Comparison of ENCODE assay signal across 8 mouse cellular contexts in genomic region chr19:47067924-47068611, GRCm38 (mm10). TPM values are rescaled to one million over a fixed set of nuclear protein-coding genes. Genes with fewer than 3 reads are reported as not detected.
DNase-seq lines count a peak whose midpoint lies in the region; ATAC-seq and TF ChIP-seq lines count a peak whose summit lies in the region.

No protein-coding gene starts in this region.

- H3ac ChIP-seq in C2C12 (ENCODE audit: control insufficient read depth, insufficient read length, low read depth) = peak overlapping the region; percentile 97

- H3K36me3 ChIP-seq in C2C12 (ENCODE audit: control insufficient read depth, insufficient read depth) = peaks cover 24% of the 10 kb centered on the region
- peaks cover 5% of the 10 kb centered on the region for H3K36me3 ChIP-seq in heart, embryonic 11.5 days (ENCODE audit: control insufficient read depth, insufficient read depth, low read length)
- peaks cover 16% of the 10 kb centered on the region for H3K36me3 ChIP-seq in kidney, embryonic 16.5 days (ENCODE audit: insufficient read depth, low read length)
- H3K36me3 ChIP-seq in liver, adult 2 months (ENCODE audit: control insufficient read depth, insufficient read depth, low read length) = peaks cover 10% of the 10 kb centered on the region

- under 1% methylated on average over 70 of the region's 72 CpGs for WGBS in heart, embryonic 11.5 days (ENCODE audit: insufficient replicate concordance)
- WGBS in kidney, embryonic 16.5 days = 0% methylated on average over 60 of the region's 72 CpGs
- WGBS in liver, adult 2 months = under 1% methylated on average over 72 of the region's 72 CpGs

- no peak for TF ChIP-seq CTCF in C2C12 (IDR thresholded peaks at IDR 0.05; ENCODE audit: control insufficient read depth, insufficient read depth, insufficient read length)
- TF ChIP-seq CTCF in brain, embryonic 14.5 days (IDR thresholded peaks at IDR 0.05; ENCODE audit: borderline replicate concordance, extremely low read depth, insufficient read depth, insufficient read length) = no peak
- TF ChIP-seq CTCF in liver, adult 2 months (IDR thresholded peaks at IDR 0.05; ENCODE audit: low read depth, low read length) = no peak

- H3K79me2 ChIP-seq in C2C12 (ENCODE audit: control insufficient read depth, insufficient read depth) = peaks cover 36% of the 10 kb centered on the region
- no peaks in the 10 kb centered on the region for H3K79me2 ChIP-seq in liver, adult 2 months (ENCODE audit: control insufficient read depth, insufficient read depth, low read length)

- H3K4me2 ChIP-seq in heart, embryonic 11.5 days = peak overlapping the region; percentile 84
- H3K4me2 ChIP-seq in kidney, embryonic 16.5 days (replicated peaks; ENCODE audit: low read depth, low read length) = peak overlapping the region; percentile 69

- no peaks in the 10 kb centered on the region for H3K27me3 ChIP-seq in C2C12 (ENCODE audit: control insufficient read depth, insufficient read depth, insufficient read length)
- no peaks in the 10 kb centered on the region for H3K27me3 ChIP-seq in heart, embryonic 11.5 days (ENCODE audit: control insufficient read depth, insufficient read depth, low read length)
- H3K27me3 ChIP-seq in kidney, embryonic 16.5 days (ENCODE audit: insufficient read depth, low read length) = no peaks in the 10 kb centered on the region
- no peaks in the 10 kb centered on the region for H3K27me3 ChIP-seq in liver, adult 2 months (ENCODE audit: control insufficient read depth, insufficient read depth, low read length)

- H3K27ac ChIP-seq in heart, embryonic 11.5 days (ENCODE audit: low read depth, low read length) = peak overlapping the region; percentile 79
- peak overlapping the region; percentile 92 for H3K27ac ChIP-seq in kidney, embryonic 16.5 days (ENCODE audit: low read length)
- H3K27ac ChIP-seq in liver, adult 2 months (replicated peaks; ENCODE audit: insufficient read depth, low read depth, low read length) = peak overlapping the region; percentile 36

- H3K9ac ChIP-seq in heart, embryonic 11.5 days (ENCODE audit: low read depth, low read length) = peak overlapping the region; percentile 95
- peak overlapping the region; percentile 97 for H3K9ac ChIP-seq in kidney, embryonic 16.5 days (replicated peaks; ENCODE audit: low read length)
- H3K9ac ChIP-seq in liver, adult 2 months (ENCODE audit: low read depth, low read length) = peak overlapping the region; percentile 98

- H3K9me3 ChIP-seq in heart, embryonic 11.5 days (replicated peaks; ENCODE audit: control insufficient read depth, low read length) = no peaks in the 10 kb centered on the region
- no peaks in the 10 kb centered on the region for H3K9me3 ChIP-seq in kidney, embryonic 16.5 days (ENCODE audit: low read length)

- TF ChIP-seq POLR2A in brain, embryonic 14.5 days (IDR thresholded peaks at IDR 0.05; ENCODE audit: borderline replicate concordance, extremely low read depth, insufficient read depth, insufficient read length, poor library complexity, severe bottlenecking) = 0 out of 2 replicates have a peak, but pooled peaks have one; percentile 20
- peak; percentile 47; the same call in 1 of the 2 replicates for TF ChIP-seq POLR2A in liver, adult 2 months (IDR thresholded peaks at IDR 0.05; ENCODE audit: extremely low read depth, insufficient read depth, low read length)

- DNase-seq in brain, embryonic 14.5 days (ENCODE audit: low read depth) = peak; percentile 93
- peak; percentile 75 for DNase-seq in liver, adult 2 months (ENCODE audit: extremely low read depth, low read depth, low spot score)
- peak; percentile 86 to 93 for DNase-seq in spleen, postnatal 4 days (ENCODE audit: low spot score in 2 of 2)

- H3K79me3 ChIP-seq in C2C12 (ENCODE audit: low read depth) = peaks cover 10% of the 10 kb centered on the region

- peak; percentile 94 for ATAC-seq in erythroblast, adult 5-6 weeks (replicated peaks; ENCODE audit: low FRiP score, poor library complexity, severe bottlenecking)
- ATAC-seq in heart, embryonic 11.5 days (replicated peaks; ENCODE audit: insufficient number of reproducible peaks, low FRiP score, low TSS enrichment) = peak; percentile 85
- ATAC-seq in kidney, embryonic 16.5 days (ENCODE audit: low FRiP score, low TSS enrichment) = peak; percentile 95
- peak; percentile 86 for ATAC-seq in monocyte, adult 5-6 weeks (replicated peaks; ENCODE audit: insufficient number of reproducible peaks, low FRiP score, low TSS enrichment, poor library complexity, severe bottlenecking)

- H3K4me3 ChIP-seq in C2C12 (ENCODE audit: insufficient read depth, poor library complexity, severe bottlenecking) = peak overlapping the region; percentile 78
- peak overlapping the region; percentile 99 for H3K4me3 ChIP-seq in heart, embryonic 11.5 days (ENCODE audit: low read depth, low read length)
- H3K4me3 ChIP-seq in kidney, embryonic 16.5 days (ENCODE audit: low read length) = peak overlapping the region; percentile 93
- peak overlapping the region; percentile 68 for H3K4me3 ChIP-seq in liver, adult 2 months (ENCODE audit: insufficient read depth, low read depth, low read length)

- peaks cover 10% of the 10 kb centered on the region for H3K4me1 ChIP-seq in heart, embryonic 11.5 days (ENCODE audit: control insufficient read depth, insufficient read depth, low read length)
- H3K4me1 ChIP-seq in kidney, embryonic 16.5 days (ENCODE audit: insufficient read depth, low read length) = peaks cover 16% of the 10 kb centered on the region
- no peaks in the 10 kb centered on the region for H3K4me1 ChIP-seq in liver, adult 2 months (ENCODE audit: control insufficient read depth, insufficient read depth, low read length)

TF ChIP-seq in C2C12, 6 proteins besides CTCF, POLR2A, EP300 and RAD21:
- TF ChIP-seq USF1 (IDR thresholded peaks at IDR 0.05; ENCODE audit: low read depth) (no peak), MAX (IDR thresholded peaks at IDR 0.05) (peak; percentile 31)

RNA-seq across cellular contexts. Expression of gene Taf5, which starts 0.5 kb away (rescaled TPM):
- 3.6 TPM for polyA plus RNA-seq in C2C12 (2012; fragmentation: generic; extraction: Trizol)
- polyA plus RNA-seq in brain, embryonic 14.5 days (2012; rRNA removed) = 10.8 and 11.0 TPM in 2 replicates
- 2.1 and 5.2 TPM in 2 replicates for total RNA-seq in erythroblast, adult 5-6 weeks (2015; ENCODE audit: low replicate concordance)
- total RNA-seq in erythroblast, adult 5-6 weeks (2017; ENCODE audit: low replicate concordance) = 11.7 and 13.9 TPM in 2 replicates
- polyA plus RNA-seq in heart, embryonic 11.5 days (2014; fragmentation: Nextera tagmentation; extraction: Ambion mirVana) = 5.5 and 6.2 TPM in 2 replicates
- polyA plus RNA-seq in kidney, embryonic 16.5 days (2015; fragmentation: Nextera tagmentation; extraction: Ambion mirVana) = 4.3 and 4.5 TPM in 2 replicates
- total RNA-seq in liver, adult 2 months (2014; rRNA removed) = 2.3 and 2.6 TPM in 2 replicates
- polyA plus RNA-seq in liver, adult 2 months (2012; rRNA removed) = 1.5 and 1.9 TPM in 2 replicates
- total RNA-seq in monocyte, adult 5-6 weeks (2017) = 15.5 to 23.5 TPM (median 20.1 TPM) in 3 replicates

RNA-seq across cellular contexts. Expression of gene Pcgf6, which starts 17.4 kb away (rescaled TPM):
- polyA plus RNA-seq in C2C12 (2012; fragmentation: generic; extraction: Trizol) = 5.5 TPM
- 65.2 and 81.7 TPM in 2 replicates for polyA plus RNA-seq in brain, embryonic 14.5 days (2012; rRNA removed)
- total RNA-seq in erythroblast, adult 5-6 weeks (2015; ENCODE audit: low replicate concordance) = 6.1 and 9.2 TPM in 2 replicates
- total RNA-seq in erythroblast, adult 5-6 weeks (2017; ENCODE audit: low replicate concordance) = 1.9 and 2.5 TPM in 2 replicates
- 12.7 and 14.9 TPM in 2 replicates for polyA plus RNA-seq in heart, embryonic 11.5 days (2014; fragmentation: Nextera tagmentation; extraction: Ambion mirVana)
- polyA plus RNA-seq in kidney, embryonic 16.5 days (2015; fragmentation: Nextera tagmentation; extraction: Ambion mirVana) = 20.2 and 25.6 TPM in 2 replicates
- total RNA-seq in liver, adult 2 months (2014; rRNA removed) = 3.6 and 5.9 TPM in 2 replicates
- polyA plus RNA-seq in liver, adult 2 months (2012; rRNA removed) = 4.6 and 5.0 TPM in 2 replicates
- total RNA-seq in monocyte, adult 5-6 weeks (2017) = 0.95 to 5.7 TPM (median 1.7 TPM) in 3 replicates

RNA-seq across cellular contexts. Expression of gene Usmg5, which starts 22.4 kb away (rescaled TPM):
- polyA plus RNA-seq in C2C12 (2012; fragmentation: generic; extraction: Trizol) = 1,106 TPM
- polyA plus RNA-seq in brain, embryonic 14.5 days (2012; rRNA removed) = 587 and 848 TPM in 2 replicates
- total RNA-seq in erythroblast, adult 5-6 weeks (2015; ENCODE audit: low replicate concordance) = 199 and 243 TPM in 2 replicates
- 86.3 and 111 TPM in 2 replicates for total RNA-seq in erythroblast, adult 5-6 weeks (2017; ENCODE audit: low replicate concordance)
- polyA plus RNA-seq in heart, embryonic 11.5 days (2014; fragmentation: Nextera tagmentation; extraction: Ambion mirVana) = 2,024 and 2,054 TPM in 2 replicates
- polyA plus RNA-seq in kidney, embryonic 16.5 days (2015; fragmentation: Nextera tagmentation; extraction: Ambion mirVana) = 1,146 and 1,154 TPM in 2 replicates
- total RNA-seq in liver, adult 2 months (2014; rRNA removed) = 264 and 266 TPM in 2 replicates
- polyA plus RNA-seq in liver, adult 2 months (2012; rRNA removed) = 125 and 171 TPM in 2 replicates
- total RNA-seq in monocyte, adult 5-6 weeks (2017) = 231 to 250 TPM (median 231 TPM) in 3 replicates

RNA-seq across cellular contexts. Expression of gene Pdcd11, which starts 22.5 kb away (rescaled TPM):
- polyA plus RNA-seq in C2C12 (2012; fragmentation: generic; extraction: Trizol) = 21.0 TPM
- polyA plus RNA-seq in brain, embryonic 14.5 days (2012; rRNA removed) = 15.3 and 18.9 TPM in 2 replicates
- total RNA-seq in erythroblast, adult 5-6 weeks (2015; ENCODE audit: low replicate concordance) = 2.9 and 3.1 TPM in 2 replicates
- total RNA-seq in erythroblast, adult 5-6 weeks (2017; ENCODE audit: low replicate concordance) = 3.2 and 3.9 TPM in 2 replicates
- 6.1 and 6.3 TPM in 2 replicates for polyA plus RNA-seq in heart, embryonic 11.5 days (2014; fragmentation: Nextera tagmentation; extraction: Ambion mirVana)
- 9.3 and 10.3 TPM in 2 replicates for polyA plus RNA-seq in kidney, embryonic 16.5 days (2015; fragmentation: Nextera tagmentation; extraction: Ambion mirVana)
- total RNA-seq in liver, adult 2 months (2014; rRNA removed) = 7.1 and 8.3 TPM in 2 replicates
- polyA plus RNA-seq in liver, adult 2 months (2012; rRNA removed) = 4.4 and 6.1 TPM in 2 replicates
- 15.6 to 24.0 TPM (median 18.9 TPM) in 3 replicates for total RNA-seq in monocyte, adult 5-6 weeks (2017)

RNA-seq across cellular contexts. Expression of gene Nt5c2, which starts 53.1 kb away (rescaled TPM):
- polyA plus RNA-seq in C2C12 (2012; fragmentation: generic; extraction: Trizol) = 18.2 TPM
- polyA plus RNA-seq in brain, embryonic 14.5 days (2012; rRNA removed) = 40.1 and 49.2 TPM in 2 replicates
- total RNA-seq in erythroblast, adult 5-6 weeks (2015; ENCODE audit: low replicate concordance) = 20.2 and 22.4 TPM in 2 replicates
- total RNA-seq in erythroblast, adult 5-6 weeks (2017; ENCODE audit: low replicate concordance) = 20.9 and 22.4 TPM in 2 replicates
- polyA plus RNA-seq in heart, embryonic 11.5 days (2014; fragmentation: Nextera tagmentation; extraction: Ambion mirVana) = 80.7 and 82.3 TPM in 2 replicates
- 77.5 and 89.4 TPM in 2 replicates for polyA plus RNA-seq in kidney, embryonic 16.5 days (2015; fragmentation: Nextera tagmentation; extraction: Ambion mirVana)
- 12.6 and 14.8 TPM in 2 replicates for total RNA-seq in liver, adult 2 months (2014; rRNA removed)
- 7.4 and 7.5 TPM in 2 replicates for polyA plus RNA-seq in liver, adult 2 months (2012; rRNA removed)
- 45.4 to 63.8 TPM (median 58.6 TPM) in 3 replicates for total RNA-seq in monocyte, adult 5-6 weeks (2017)

Comparison
In these comparisons a context has a peak if more than half of its experiments do, and no peak if none do; other contexts are left out.
1. Peak in every context shown above with its lines: DNase-seq, ATAC-seq, H3K4me3 ChIP-seq and H3K27ac ChIP-seq.
2. H3K27ac ChIP-seq: peak in every context shown above with its lines; median percentile 92 in kidney, embryonic 16.5 days; 79 in heart, embryonic 11.5 days; 36 in liver, adult 2 months.